Mouse (Mus musculus) midbrain, embryonic 16.5 days (tissue): Measurements from ENCODE around the gene Dgcr8. TPM values are rescaled to one million over a fixed set of nuclear protein-coding genes. Genes with fewer than 3 reads are reported as not detected.

ENCODE experiments used
- ATAC-seq: fragments of 200-750 bp; cut with Nextera tagmentation; 2 replicates; pipeline ENCODE4 v1.8.0; 2017; ENCODE audit warnings: moderate TSS enrichment
- H3K27ac ChIP-seq: fragments of 300-500 bp; sonication (generic); 2 replicates; pipeline ENCODE4 v1.5.1; 2014; ENCODE audit warnings: mild to moderate bottlenecking, low read length, mixed read lengths
- H3K27me3 ChIP-seq: fragments of 300-500 bp; sonication (generic); 2 replicates; pipeline ENCODE4 v1.6.1; 2014; ENCODE audit warnings: low read depth, low read length, mixed read lengths; ENCODE audit not compliant: control insufficient read depth, insufficient read depth
- H3K36me3 ChIP-seq: fragments of 300-500 bp; sonication (generic); 2 replicates; pipeline ENCODE4 v1.6.1; 2014; ENCODE audit warnings: mild to moderate bottlenecking, low read length, moderate library complexity, mixed read lengths; ENCODE audit not compliant: control insufficient read depth, insufficient read depth
- H3K4me1 ChIP-seq: fragments of 300-500 bp; sonication (generic); 2 replicates; pipeline ENCODE4 v1.6.1; 2014; ENCODE audit warnings: mild to moderate bottlenecking, low read length, mixed read lengths; ENCODE audit not compliant: control insufficient read depth, insufficient read depth
- H3K4me2 ChIP-seq: fragments of 300-500 bp; sonication (generic); 2 replicates; pipeline ENCODE4 v1.6.1; 2014; ENCODE audit warnings: mild to moderate bottlenecking, low read length, mixed read lengths
- H3K4me3 ChIP-seq: fragments of 300-500 bp; sonication (generic); 2 replicates; pipeline ENCODE4 v1.5.1; 2014; ENCODE audit warnings: low read depth, mild to moderate bottlenecking, low read length, moderate library complexity, mixed read lengths
- H3K9ac ChIP-seq: fragments of 300-500 bp; sonication (generic); 2 replicates; pipeline ENCODE4 v1.6.1; 2014; ENCODE audit warnings: low read depth, low read length, mixed read lengths
- H3K9me3 ChIP-seq: fragments of 300-500 bp; sonication (generic); replicated peaks from 2 replicates; pipeline ENCODE4 v1.6.1; 2014; ENCODE audit warnings: mild to moderate bottlenecking, low read length, mixed read lengths; ENCODE audit not compliant: control insufficient read depth, poor library complexity, severe bottlenecking
- WGBS: fragments of 180-500 bp; shearing (Covaris S2); extraction: QIAGEN DNeasy Blood & Tissue Kit; methylation state at CpG from one replicate; pipeline ENCODE4 v1.1.7; 2014; 5-methylcytosine and 5-hydroxymethylcytosine counted together
- polyA plus RNA-seq: library from polyadenylated mRNA; unstranded; fragments of >200 nt; fragmentation: Nextera tagmentation; extraction: Ambion mirVana; gene quantifications from 2 replicates; pipeline ENCODE4 v1.2.1, GENCODE M21; 2015

Gene Dgcr8
- polyA plus RNA-seq, 1 experiment from 2014 or later: 31.1 TPM

GRCm38 (mm10) chr16:18258221-18258620, 30.8 kb downstream of the Dgcr8 start, which contains the start of gene Gm49776:
Gene Gm49776 (minus strand): TSS chr16:18258321.
- Histone ChIP-seq H3K27ac (no peak within 1 kb of the TSS), H3K4me2 (no peak within 1 kb of the TSS), H3K4me1 (no peaks in the 10 kb centered on the region), H3K36me3 (peaks cover 54% of the 10 kb centered on the region), H3K4me3 (no peak within 1 kb of the TSS), H3K9ac (no peak within 1 kb of the TSS), H3K27me3 (no peaks in the 10 kb centered on the region), H3K9me3 (no peaks in the 10 kb centered on the region)
- WGBS: 96% methylated on average over 2 of the region's 2 CpGs
- ATAC-seq: no peak

- Histone ChIP-seq H3K27me3 (no peaks in the 10 kb centered on the region), H3K9ac (no peak overlapping the region), H3K4me2 (no peak overlapping the region), H3K9me3 (no peaks in the 10 kb centered on the region), H3K4me3 (no peak overlapping the region), H3K27ac (no peak overlapping the region), H3K4me1 (peaks cover 19% of the 10 kb centered on the region), H3K36me3 (peaks cover 46% of the 10 kb centered on the region)
- WGBS: 81% methylated on average over 1 of the region's 1 CpGs
- no peak for ATAC-seq
Observed at GRCm38 (mm10) chr16:18253866-18254265, 35.2 kb downstream of the Dgcr8 start.

GRCm38 (mm10) chr16:18252736-18253135, 36.3 kb downstream of the Dgcr8 start:
- peaks cover 38% of the 10 kb centered on the region for H3K36me3 ChIP-seq
- no peak for ATAC-seq
- H3K4me3 ChIP-seq: no peak overlapping the region
- no peak overlapping the region for H3K4me2 ChIP-seq
- H3K9me3 ChIP-seq: no peaks in the 10 kb centered on the region
- H3K27ac ChIP-seq: no peak overlapping the region
- peaks cover 19% of the 10 kb centered on the region for H3K4me1 ChIP-seq
- no peak overlapping the region for H3K9ac ChIP-seq
- 81% methylated on average over 6 of the region's 6 CpGs for WGBS
- H3K27me3 ChIP-seq: no peaks in the 10 kb centered on the region

- H3K9me3 ChIP-seq: no peaks in the 10 kb centered on the region
- ATAC-seq: no peak
- H3K9ac ChIP-seq: peak overlapping the region; percentile 7
- peak overlapping the region; percentile 93; the same call in 1 of the 2 replicates for H3K4me2 ChIP-seq
- no peak overlapping the region for H3K27ac ChIP-seq
- peaks cover 27% of the 10 kb centered on the region for H3K36me3 ChIP-seq
- H3K4me1 ChIP-seq: peaks cover 35% of the 10 kb centered on the region
- 62% methylated on average over 10 of the region's 10 CpGs for whole genome bisulfite sequencing
- no peak overlapping the region for H3K4me3 ChIP-seq
- no peaks in the 10 kb centered on the region for H3K27me3 ChIP-seq
Observed at GRCm38 (mm10) chr16:18250828-18251790, 37.9 kb downstream of the Dgcr8 start.

- H3K27me3 ChIP-seq: no peaks in the 10 kb centered on the region
- peak overlapping the region; percentile 93 for H3K4me2 ChIP-seq
- H3K27ac ChIP-seq: no peak overlapping the region
- H3K4me1 ChIP-seq: peaks cover 35% of the 10 kb centered on the region
- H3K36me3 ChIP-seq: peaks cover 28% of the 10 kb centered on the region
- H3K4me3 ChIP-seq: peak overlapping the region; percentile 69; the same call in 1 of the 2 replicates
- H3K9me3 ChIP-seq: no peaks in the 10 kb centered on the region
- H3K9ac ChIP-seq: 0 out of 2 replicates have a peak overlapping the region, but pooled peaks have one; percentile 4
- ATAC-seq: no peak
- 49% methylated on average over 4 of the region's 4 CpGs for WGBS
Observed at GRCm38 (mm10) chr16:18250231-18250630, 38.8 kb downstream of the Dgcr8 start.

GRCm38 (mm10) chr16:18249364-18249967, 39.6 kb downstream of the Dgcr8 start:
- ATAC-seq: peak; percentile 18; the same call in 1 of the 2 replicates
- Histone ChIP-seq H3K9ac (peak overlapping the region; percentile 84), H3K9me3 (no peaks in the 10 kb centered on the region), H3K27me3 (no peaks in the 10 kb centered on the region), H3K4me3 (peak overlapping the region; percentile 69), H3K4me2 (peak overlapping the region; percentile 93), H3K27ac (peak overlapping the region; percentile 93), H3K36me3 (peaks cover 34% of the 10 kb centered on the region), H3K4me1 (peaks cover 35% of the 10 kb centered on the region)
- 7% methylated on average over 27 of the region's 27 CpGs for WGBS

- H3K36me3 ChIP-seq: peaks cover 33% of the 10 kb centered on the region
- H3K4me2 ChIP-seq: peak within 1 kb of the TSS; percentile 93
- ATAC-seq: peak; percentile 96
- H3K9ac ChIP-seq: peak within 1 kb of the TSS; percentile 84
- H3K9me3 ChIP-seq: no peaks in the 10 kb centered on the region
- H3K4me1 ChIP-seq: peaks cover 35% of the 10 kb centered on the region
- WGBS: under 1% methylated on average over 87 of the region's 102 CpGs
- H3K27ac ChIP-seq: peak within 1 kb of the TSS; percentile 93
- peak within 1 kb of the TSS; percentile 69 for H3K4me3 ChIP-seq
- no peaks in the 10 kb centered on the region for H3K27me3 ChIP-seq
Observed at GRCm38 (mm10) chr16:18248433-18249363, 40.3 kb downstream of the Dgcr8 start, which contains the start of the genes Trmt2a and Ranbp1. Gene Trmt2a (plus strand): TSS chr16:18248679. Gene Ranbp1 (minus strand): TSS chr16:18248732.
